Mouse (Mus musculus) G1E (cell line): ENCODE data around the gene Dpy19l3. TPM values are rescaled to one million over a fixed set of nuclear protein-coding genes. Genes with fewer than 3 reads are reported as not detected.

Source experiments
- ATAC-seq: 2 replicates; pipeline ENCODE4 v1.8.0; 2016; ENCODE audit warnings: mild to moderate bottlenecking; ENCODE audit not compliant: insufficient number of reproducible peaks, poor library complexity, low FRiP score, severe bottlenecking; ENCODE audit errors: extremely low read depth
- DNase-seq: peaks from one replicate; pipeline ENCODE4 v3.0.0; 2012; ENCODE audit warnings: low spot score
- H3K27me3 ChIP-seq: 2 replicates; pipeline ENCODE4 v1.6.1; 2012; ENCODE audit warnings: mild to moderate bottlenecking, low read length, inconsistent platforms; ENCODE audit not compliant: insufficient read depth
- H3K36me3 ChIP-seq: replicated peaks from 2 replicates; pipeline ENCODE3; 2012; ENCODE audit warnings: mild to moderate bottlenecking, inconsistent platforms
- H3K4me1 ChIP-seq: 2 replicates; pipeline ENCODE4 v1.6.1; 2012; ENCODE audit warnings: low read depth, low read length, inconsistent platforms, mixed read lengths; ENCODE audit not compliant: insufficient read depth
- H3K4me3 ChIP-seq: 2 replicates; pipeline ENCODE4 v1.5.1; 2012; ENCODE audit warnings: low read depth, mild to moderate bottlenecking, inconsistent platforms, low read length, moderate library complexity, mixed read lengths
- H3K9me3 ChIP-seq: replicated peaks from 2 replicates; pipeline ENCODE4 v1.6.1; 2012; ENCODE audit warnings: inconsistent platforms
- CTCF ChIP-seq: IDR thresholded peaks from 2 replicates; pipeline ENCODE4 v1.5.1; 2012; ENCODE audit warnings: low read depth, low read length, inconsistent platforms, mixed read lengths
- GATA1 ChIP-seq: IDR thresholded peaks from 2 replicates; pipeline ENCODE4 v1.6.1; 2012; ENCODE audit warnings: borderline replicate concordance, low read length, inconsistent platforms, mixed read lengths
- GATA2 ChIP-seq: IDR thresholded peaks from 2 replicates; pipeline ENCODE4 v1.6.1; 2012; ENCODE audit warnings: low read depth, low read length, inconsistent platforms, borderline replicate concordance
- POLR2AphosphoS5 ChIP-seq: IDR thresholded peaks from 2 replicates; pipeline ENCODE4 v1.6.1; 2012; ENCODE audit warnings: low read depth, low read length, inconsistent platforms; ENCODE audit not compliant: insufficient replicate concordance
- TAL1 ChIP-seq: conservative IDR thresholded peaks from 2 replicates; pipeline ENCODE4 v1.6.1; 2012; ENCODE audit warnings: low read depth, low read length, inconsistent platforms, mixed read lengths
- polyA plus RNA-seq: library from polyadenylated mRNA; stranded (reverse); fragments of >175 nt; gene quantifications from 2 replicates; pipeline ENCODE4 v1.2.3, GENCODE M21; 2012
- total RNA-seq, 2 experiments: library from RNA; stranded (forward) in 1 of 2; stranded (reverse) in 1 of 2; fragments of 200-1000 nt in 1 of 2; fragments of >200 nt in 1 of 2; fragmentation: Nextera tagmentation in 1 of 2; gene quantifications; 2 replicates each; pipeline ENCODE4 v1.2.3; 2014 to 2017

Gene Dpy19l3
- total and polyA plus RNA-seq, 3 experiments = 9.8 to 25.1 (median 21.2) TPM

DNA sequence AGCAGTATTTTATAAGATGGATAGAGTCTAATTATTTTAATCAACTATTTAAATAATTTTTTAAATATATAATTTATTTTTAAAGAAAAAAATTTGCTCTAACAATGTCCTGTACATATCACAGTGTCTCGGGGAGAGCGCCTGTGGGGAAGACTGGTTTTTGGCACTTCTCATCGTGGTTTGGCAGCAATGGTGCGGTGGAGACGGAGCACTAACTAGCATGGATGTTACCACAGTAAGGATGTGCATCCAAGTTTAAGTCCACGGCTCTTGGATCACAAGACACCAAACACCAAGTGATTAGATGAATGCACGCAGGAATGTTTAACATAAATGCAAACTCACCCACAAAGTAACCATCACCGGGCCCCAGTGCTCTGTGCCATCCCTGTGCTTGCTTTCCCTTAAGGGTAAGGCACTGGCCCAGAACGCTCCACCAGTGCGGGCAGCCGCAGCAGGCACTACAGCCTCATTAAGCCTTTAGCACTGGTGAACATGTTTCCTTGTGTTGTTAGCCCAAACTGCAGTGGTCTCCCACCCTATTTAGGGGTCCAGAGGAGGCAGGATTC is 65.4 kb downstream of the Dpy19l3 start:
- ATAC-seq (no peak), DNase-seq (no peak)
- H3K4me1 ChIP-seq = no peaks in the 10 kb centered on the region
- H3K9me3 ChIP-seq = no peaks in the 10 kb centered on the region
- H3K4me3 ChIP-seq = no peak overlapping the region
- peaks cover 16% of the 10 kb centered on the region for H3K36me3 ChIP-seq
- TF ChIP-seq POLR2AphosphoS5 (no peak), CTCF (no peak), GATA2 (no peak), TAL1 (no peak), GATA1 (no peak)
- no peaks in the 10 kb centered on the region for H3K27me3 ChIP-seq

DNA sequence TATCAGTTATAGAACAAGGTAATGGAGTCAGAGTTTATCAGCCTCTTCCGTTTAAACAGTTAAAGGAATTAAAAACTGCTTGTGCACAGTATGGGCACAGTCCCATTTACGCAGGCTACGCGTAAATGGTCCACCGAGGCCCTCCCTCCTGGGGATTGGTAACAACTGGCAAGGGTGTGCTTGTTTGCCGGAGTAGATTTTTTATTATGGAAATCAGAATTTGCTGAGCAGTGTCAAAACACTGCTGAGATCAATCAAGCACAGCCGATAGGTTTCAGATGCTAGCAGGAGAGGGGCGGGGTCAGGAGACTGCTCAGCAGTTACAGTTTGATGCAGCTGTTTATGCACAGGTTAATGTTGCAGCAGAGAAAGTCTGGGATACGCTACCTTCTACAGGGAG is 66.0 kb downstream of the Dpy19l3 start:
- Histone ChIP-seq H3K4me3 (no peak overlapping the region), H3K9me3 (no peaks in the 10 kb centered on the region), H3K4me1 (no peaks in the 10 kb centered on the region), H3K27me3 (no peaks in the 10 kb centered on the region), H3K36me3 (peaks cover 16% of the 10 kb centered on the region)
- TF ChIP-seq TAL1 (no peak), CTCF (no peak), GATA1 (no peak), GATA2 (no peak), POLR2AphosphoS5 (no peak)
- ATAC-seq (no peak), DNase-seq (no peak)

DNA sequence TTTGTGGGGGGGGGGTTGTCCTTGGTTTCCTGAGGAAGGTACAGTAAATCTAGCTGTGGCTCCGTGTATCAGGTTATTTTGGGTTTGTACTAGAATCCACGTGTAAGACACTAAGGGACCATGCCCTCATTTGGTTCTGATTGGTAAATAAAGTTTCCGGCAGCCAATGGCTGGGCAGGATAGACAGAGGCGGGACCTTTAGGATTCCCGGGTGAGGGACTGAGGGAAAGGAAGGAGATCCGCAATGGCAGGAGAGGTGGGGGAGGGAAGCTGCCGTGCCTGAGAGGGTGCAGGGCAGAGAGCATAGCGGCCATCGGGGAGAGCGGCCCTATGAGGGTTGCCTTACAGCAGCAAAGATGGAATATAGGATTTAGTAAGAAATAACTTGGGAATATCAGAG is 67.0 kb downstream of the Dpy19l3 start:
- H3K27me3 ChIP-seq = no peaks in the 10 kb centered on the region
- ATAC-seq (no peak), DNase-seq (no peak)
- no peak overlapping the region for H3K4me3 ChIP-seq
- no peaks in the 10 kb centered on the region for H3K4me1 ChIP-seq
- TF ChIP-seq TAL1 (no peak), GATA2 (no peak), POLR2AphosphoS5 (no peak), CTCF (no peak), GATA1 (no peak)
- peaks cover 13% of the 10 kb centered on the region for H3K36me3 ChIP-seq
- H3K9me3 ChIP-seq = no peaks in the 10 kb centered on the region

DNA sequence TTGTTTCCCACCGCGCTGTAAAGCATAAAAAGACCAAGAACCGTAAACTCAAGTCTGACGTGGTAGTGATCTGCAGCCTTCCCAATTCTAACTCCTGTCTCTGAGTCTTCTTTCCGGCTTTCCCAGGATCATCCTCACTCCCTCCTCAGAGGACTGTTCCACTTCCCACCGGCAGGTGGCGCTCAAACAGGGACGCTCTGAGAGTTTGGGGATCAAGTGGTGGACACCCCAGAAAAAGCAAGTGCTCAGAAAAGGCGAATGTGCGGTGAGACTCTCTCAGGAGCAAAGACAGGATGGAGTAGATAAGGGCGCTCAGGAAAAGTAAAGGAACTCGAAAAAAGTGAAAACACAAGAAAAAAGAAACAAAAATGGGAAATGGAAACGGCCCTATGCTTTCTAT is 67.5 kb downstream of the Dpy19l3 start:
- Histone ChIP-seq H3K4me3 (no peak overlapping the region), H3K36me3 (peaks cover 9% of the 10 kb centered on the region), H3K27me3 (no peaks in the 10 kb centered on the region), H3K9me3 (no peaks in the 10 kb centered on the region), H3K4me1 (no peaks in the 10 kb centered on the region)
- TF ChIP-seq POLR2AphosphoS5 (no peak), CTCF (peak; percentile 80), GATA2 (no peak)
- DNase-seq (peak; percentile 56), ATAC-seq (no peak; the same call in 1 of the 2 replicates)

DNA sequence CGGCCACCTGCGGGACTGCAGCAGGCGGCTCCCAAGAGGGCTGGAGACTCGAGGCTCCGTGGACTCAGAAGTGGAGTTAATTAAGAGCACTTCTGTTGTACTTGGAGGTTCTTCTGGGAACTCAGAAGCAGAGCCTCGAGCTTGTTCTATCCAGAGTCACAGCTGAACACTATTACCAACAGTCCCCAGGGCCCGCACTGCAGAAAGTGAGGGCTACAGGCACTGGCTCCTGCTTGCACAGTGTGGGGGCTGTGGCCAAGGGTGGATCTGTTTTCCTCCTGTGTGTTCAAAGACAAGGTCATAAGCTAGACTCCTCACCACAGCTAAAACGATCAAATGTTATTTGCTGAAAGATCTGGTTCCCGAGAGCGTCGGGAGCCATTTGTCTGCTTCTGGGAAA is 68.0 kb downstream of the Dpy19l3 start:
- Histone ChIP-seq H3K4me1 (no peaks in the 10 kb centered on the region), H3K36me3 (peaks cover 9% of the 10 kb centered on the region), H3K27me3 (no peaks in the 10 kb centered on the region), H3K9me3 (no peaks in the 10 kb centered on the region), H3K4me3 (no peak overlapping the region)
- no peak for TF ChIP-seq POLR2AphosphoS5
- DNase-seq (no peak), ATAC-seq (no peak)

DNA sequence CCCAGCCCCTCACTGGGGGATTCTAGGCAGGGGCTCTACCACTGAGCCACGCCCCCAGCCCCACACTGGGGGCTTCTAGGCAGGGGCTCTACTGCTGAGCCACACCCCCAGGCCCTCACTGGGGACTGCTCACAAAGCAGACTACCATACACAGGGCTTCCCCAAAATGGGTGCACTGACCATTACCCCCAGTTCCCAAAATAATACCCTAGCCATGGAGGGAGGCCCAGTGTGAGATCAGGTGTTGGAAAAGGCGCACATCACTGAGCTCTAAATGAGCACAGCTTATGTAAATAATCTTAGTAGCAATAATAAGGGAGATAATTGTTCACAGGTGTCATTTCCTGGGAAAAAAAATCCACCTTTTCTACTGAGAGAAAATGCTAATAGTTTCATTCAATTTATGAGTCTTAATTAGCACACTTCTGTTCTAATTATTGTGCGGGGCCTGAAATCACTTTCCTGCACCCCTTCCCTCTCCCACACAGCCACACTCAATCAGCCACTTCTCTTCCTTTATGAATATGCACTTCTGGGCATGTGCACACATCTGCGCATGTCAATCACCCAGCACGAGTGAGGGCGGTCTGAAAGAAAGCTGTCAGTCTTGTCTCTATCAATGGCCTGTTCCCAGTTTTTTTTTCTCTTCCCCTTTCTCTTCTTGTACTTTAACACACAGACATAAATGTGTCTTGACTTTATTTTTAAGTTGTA is 70.7 kb downstream of the Dpy19l3 start:
- Histone ChIP-seq H3K4me1 (no peaks in the 10 kb centered on the region), H3K36me3 (no peaks in the 10 kb centered on the region), H3K9me3 (no peaks in the 10 kb centered on the region), H3K4me3 (no peak overlapping the region), H3K27me3 (no peaks in the 10 kb centered on the region; the same call in 1 of the 2 replicates)
- no peak for TF ChIP-seq TAL1
- no peak for TF ChIP-seq CTCF
- TF ChIP-seq GATA2 = no peak
- no peak for TF ChIP-seq GATA1
- TF ChIP-seq POLR2AphosphoS5 = no peak
- DNase-seq (no peak), ATAC-seq (no peak)
